10 mouse cellular contexts compared by ENCODE assay signal in genomic region chr4:150474086-150474485, GRCm38 (mm10).
DNase-seq lines count a peak whose midpoint lies in the region; ATAC-seq and TF ChIP-seq lines count a peak whose summit lies in the region.
"Had no signal": no experiment of that assay in that cellular context is flagged by ENCODE, and none has a peak within 500 bp of the region (broad histone marks: within the 10 kb centered on the region; RNA-seq: fewer than 3 reads in every experiment).

No protein-coding gene starts in this region.

- TF ChIP-seq CTCF in forebrain, postnatal 0 days (IDR thresholded peaks at IDR 0.05; ENCODE audit: low read depth): no peak

- WGBS in forebrain, postnatal 0 days: 54% methylated on average over 7 of the region's 7 CpGs
- WGBS in forebrain, embryonic 11.5 days: 83% methylated on average over 7 of the region's 7 CpGs
- 61% methylated on average over 7 of the region's 7 CpGs for WGBS in neural tube, embryonic 13.5 days
- WGBS in neural tube, embryonic 15.5 days: 62% methylated on average over 7 of the region's 7 CpGs

- ATAC-seq in forebrain, postnatal 0 days: peak; percentile 60
- no peak for ATAC-seq in forebrain, embryonic 11.5 days (replicated peaks; ENCODE audit: low FRiP score)
- ATAC-seq in neural tube, embryonic 13.5 days (ENCODE audit: low read depth): no peak
- ATAC-seq in neural tube, embryonic 15.5 days (ENCODE audit: low FRiP score): no peak
- no peak for ATAC-seq in megakaryocyte, adult 5-6 weeks (ENCODE audit: poor library complexity, severe bottlenecking)
- ATAC-seq in monocyte, adult 5-6 weeks (replicated peaks; ENCODE audit: insufficient number of reproducible peaks, low FRiP score, low TSS enrichment, poor library complexity, severe bottlenecking): no peak

- intact Hi-C loops in heart, postnatal 36 days (cut with DNase I): no loop called here

- H3K27me3 ChIP-seq in forebrain, postnatal 0 days (ENCODE audit: insufficient read depth, low read length): no peaks in the 10 kb centered on the region
- H3K27me3 ChIP-seq in forebrain, embryonic 11.5 days (ENCODE audit: control insufficient read depth, insufficient read depth, low read length): no peaks in the 10 kb centered on the region
- H3K27me3 ChIP-seq in neural tube, embryonic 13.5 days: no peaks in the 10 kb centered on the region
- no peaks in the 10 kb centered on the region for H3K27me3 ChIP-seq in neural tube, embryonic 15.5 days (replicated peaks)

- H3K36me3 ChIP-seq in forebrain, postnatal 0 days (ENCODE audit: insufficient read depth): peaks cover 8% of the 10 kb centered on the region; the same call in 1 of the 2 replicates
- no peaks in the 10 kb centered on the region; the same call in 1 of the 2 replicates for H3K36me3 ChIP-seq in forebrain, embryonic 11.5 days (ENCODE audit: control insufficient read depth, insufficient read depth, low read length)
- peaks cover 42% of the 10 kb centered on the region for H3K36me3 ChIP-seq in neural tube, embryonic 13.5 days
- H3K36me3 ChIP-seq in neural tube, embryonic 15.5 days: peaks cover 19% of the 10 kb centered on the region

- H3K9me3 ChIP-seq in forebrain, postnatal 0 days (ENCODE audit: low read length): no peaks in the 10 kb centered on the region
- no peaks in the 10 kb centered on the region for H3K9me3 ChIP-seq in forebrain, embryonic 11.5 days (ENCODE audit: control insufficient read depth, low read length)
- H3K9me3 ChIP-seq in neural tube, embryonic 13.5 days: no peaks in the 10 kb centered on the region
- H3K9me3 ChIP-seq in neural tube, embryonic 15.5 days (replicated peaks): no peaks in the 10 kb centered on the region

- H3K27ac ChIP-seq in forebrain, postnatal 0 days (ENCODE audit: low read depth, low read length): no peak overlapping the region
- H3K27ac ChIP-seq in forebrain, embryonic 11.5 days (ENCODE audit: low read depth, low read length): no peak overlapping the region
- 0 out of 2 replicates have a peak overlapping the region, but pooled peaks have one; percentile 34 for H3K27ac ChIP-seq in neural tube, embryonic 13.5 days (replicated peaks)
- H3K27ac ChIP-seq in neural tube, embryonic 15.5 days (replicated peaks): no peak overlapping the region

- H3K4me2 ChIP-seq in forebrain, postnatal 0 days (ENCODE audit: low read depth): no peak overlapping the region
- H3K4me2 ChIP-seq in forebrain, embryonic 11.5 days (ENCODE audit: low read depth, low read length, severe bottlenecking): no peak overlapping the region
- no peak overlapping the region for H3K4me2 ChIP-seq in neural tube, embryonic 13.5 days
- H3K4me2 ChIP-seq in neural tube, embryonic 15.5 days: no peak overlapping the region

- H3K4me1 ChIP-seq in forebrain, postnatal 0 days (ENCODE audit: insufficient read depth): no peaks in the 10 kb centered on the region
- H3K4me1 ChIP-seq in forebrain, embryonic 11.5 days (replicated peaks; ENCODE audit: control insufficient read depth, insufficient read depth, low read length): peaks cover 3% of the 10 kb centered on the region; the same call in 1 of the 2 replicates
- peaks cover 33% of the 10 kb centered on the region for H3K4me1 ChIP-seq in neural tube, embryonic 13.5 days (replicated peaks)
- H3K4me1 ChIP-seq in neural tube, embryonic 15.5 days: peaks cover 14% of the 10 kb centered on the region

- H3K9ac ChIP-seq in forebrain, postnatal 0 days: no peak overlapping the region
- no peak overlapping the region for H3K9ac ChIP-seq in forebrain, embryonic 11.5 days (ENCODE audit: low read length)
- H3K9ac ChIP-seq in neural tube, embryonic 13.5 days: no peak overlapping the region
- H3K9ac ChIP-seq in neural tube, embryonic 15.5 days (replicated peaks): no peak overlapping the region

- no peak overlapping the region for H3K4me3 ChIP-seq in forebrain, postnatal 0 days (ENCODE audit: low read depth, low read length)
- H3K4me3 ChIP-seq in forebrain, embryonic 11.5 days (ENCODE audit: low read depth, low read length): no peak overlapping the region
- no peak overlapping the region for H3K4me3 ChIP-seq in neural tube, embryonic 13.5 days
- no peak overlapping the region for H3K4me3 ChIP-seq in neural tube, embryonic 15.5 days (replicated peaks)

- DNase-seq in forebrain, postnatal 0 days: peak; percentile 64
- DNase-seq in forebrain, embryonic 11.5 days (ENCODE audit: low spot score): no peak
- peak; percentile 29 to 34 for DNase-seq in heart, postnatal 36 days
- no peak for DNase-seq in natural killer cell, adult 2 months (ENCODE audit: low spot score in 2 of 2)
- DNase-seq: cerebellum, adult 9-11 months; liver had no signal

Comparison
In these comparisons a context has a peak if more than half of its experiments do, and no peak if none do; other contexts are left out.
1. DNase-seq: peak in forebrain, postnatal 0 days (single experiment) and heart, postnatal 36 days (2 of 2); none in forebrain, embryonic 11.5 days (single experiment) and natural killer cell, adult 2 months (0 of 2).